Mouse (Mus musculus) adrenal gland, postnatal 25 days (tissue): ENCODE measurements around the gene Unc5c. TPM values are rescaled to one million over a fixed set of nuclear protein-coding genes. Genes with fewer than 3 reads are reported as not detected.

ENCODE experiments used
- DNase-seq: peaks from one replicate; pipeline ENCODE4 v3.0.0; 2021; ENCODE audit warnings: mixed read lengths
- total RNA-seq: library from RNA; stranded (reverse); gene quantifications from 2 replicates; pipeline ENCODE4 v1.2.3, GENCODE M21; 2021

Gene Unc5c
- total RNA-seq, 1 experiment from 2014 or later = 5.9 TPM

- DNase-seq = no peak
Observed at GRCm38 (mm10) chr3:141716371-141716770, 251.4 kb downstream of the Unc5c start.

- no peak for DNase-seq
Observed at GRCm38 (mm10) chr3:141719050-141719449, 254.0 kb downstream of the Unc5c start.

GRCm38 (mm10) chr3:141724499-141724898 lies 259.5 kb downstream of the Unc5c start:
- no peak for DNase-seq

- no peak for DNase-seq
Observed at GRCm38 (mm10) chr3:141725432-141725831, 260.4 kb downstream of the Unc5c start.

GRCm38 (mm10) chr3:141733844-141734243 lies 268.8 kb downstream of the Unc5c start:
- no peak for DNase-seq

GRCm38 (mm10) chr3:141735285-141735684 lies 270.3 kb downstream of the Unc5c start:
- DNase-seq = no peak

- no peak for DNase-seq
Observed at GRCm38 (mm10) chr3:141745322-141745721, 280.3 kb downstream of the Unc5c start.

GRCm38 (mm10) chr3:141748694-141749381 lies 283.8 kb downstream of the Unc5c start:
- DNase-seq = no peak

GRCm38 (mm10) chr3:141752172-141752571 lies 287.2 kb downstream of the Unc5c start:
- no peak for DNase-seq

GRCm38 (mm10) chr3:141757259-141757658 lies 292.2 kb downstream of the Unc5c start:
- DNase-seq = no peak

- DNase-seq = no peak
Observed at GRCm38 (mm10) chr3:141778411-141778919, 313.4 kb downstream of the Unc5c start.

- no peak for DNase-seq
Observed at GRCm38 (mm10) chr3:141779186-141779585, 314.2 kb downstream of the Unc5c start.

GRCm38 (mm10) chr3:141782553-141782952 lies 317.5 kb downstream of the Unc5c start:
- no peak for DNase-seq

- DNase-seq = no peak
Observed at GRCm38 (mm10) chr3:141791026-141791780, 326.2 kb downstream of the Unc5c start.

GRCm38 (mm10) chr3:141792106-141792505 lies 327.1 kb downstream of the Unc5c start:
- DNase-seq = peak; percentile 10

GRCm38 (mm10) chr3:141793755-141794154 lies 328.7 kb downstream of the Unc5c start:
- DNase-seq = no peak

- no peak for DNase-seq
Observed at GRCm38 (mm10) chr3:141794371-141794770, 329.4 kb downstream of the Unc5c start.

GRCm38 (mm10) chr3:141797372-141797771 lies 332.4 kb downstream of the Unc5c start:
- DNase-seq = no peak

GRCm38 (mm10) chr3:141797789-141798188 lies 332.8 kb downstream of the Unc5c start:
- DNase-seq = no peak

- DNase-seq = no peak
Observed at GRCm38 (mm10) chr3:141804133-141804532, 339.1 kb downstream of the Unc5c start.

GRCm38 (mm10) chr3:141809581-141809980 lies 344.6 kb downstream of the Unc5c start:
- no peak for DNase-seq

- DNase-seq = no peak
Observed at GRCm38 (mm10) chr3:141810944-141811343, 345.9 kb downstream of the Unc5c start.

- DNase-seq = peak; percentile 52
Observed at GRCm38 (mm10) chr3:141811348-141811747, 346.3 kb downstream of the Unc5c start.

- DNase-seq = no peak
Observed at GRCm38 (mm10) chr3:141814776-141815175, 349.8 kb downstream of the Unc5c start.
